Mouse (Mus musculus): Measurements from ENCODE around the gene Sdccag8. TPM values are rescaled to one million over a fixed set of nuclear protein-coding genes. Genes with fewer than 3 reads are reported as not detected.
"Not testable (repeated sequence)": the region's sequence is repeated elsewhere in the genome, so short reads cannot be mapped to it uniquely, and the experiment has no call there.

Gene Sdccag8
- polyA plus RNA-seq, 1 experiment from 2014 or later: 25.4 TPM

- H3K27ac ChIP-seq (replicated peaks): no peak overlapping the region
- H3K36me3 ChIP-seq: no peaks in the 10 kb centered on the region
- H3K9ac ChIP-seq: no peak overlapping the region
- ATAC-seq (ENCODE audit: low read depth): no peak
- H3K4me2 ChIP-seq: no peak overlapping the region
- no peaks in the 10 kb centered on the region for H3K9me3 ChIP-seq
- no peak overlapping the region for H3K4me3 ChIP-seq
- H3K4me1 ChIP-seq (replicated peaks): peaks cover 26% of the 10 kb centered on the region
- no peaks in the 10 kb centered on the region for H3K27me3 ChIP-seq
- 67% methylated on average over 13 of the region's 13 CpGs for WGBS
These were observed 119.7 kb downstream of the Sdccag8 start for GRCm38 (mm10) chr1:176934043-176934762.

- Histone ChIP-seq H3K36me3 (no peaks in the 10 kb centered on the region), H3K27ac (replicated peaks) (no peak overlapping the region), H3K4me1 (replicated peaks) (no peaks in the 10 kb centered on the region), H3K4me2 (no peak overlapping the region), H3K9me3 (no peaks in the 10 kb centered on the region), H3K4me3 (no peak overlapping the region), H3K9ac (no peak overlapping the region), H3K27me3 (no peaks in the 10 kb centered on the region)
- 72% methylated on average over 8 of the region's 8 CpGs for WGBS
- ATAC-seq (ENCODE audit: low read depth): no peak
These were observed 125.5 kb downstream of the Sdccag8 start for GRCm38 (mm10) chr1:176939901-176940341.

GRCm38 (mm10) chr1:176941286-176941990 is 127.0 kb downstream of the Sdccag8 start:
- not testable (repeated sequence) for H3K4me2 ChIP-seq; H3K4me3 ChIP-seq; H3K27ac ChIP-seq (replicated peaks); H3K4me1 ChIP-seq (replicated peaks); ATAC-seq (ENCODE audit: low read depth); H3K27me3 ChIP-seq; H3K36me3 ChIP-seq; H3K9ac ChIP-seq; H3K9me3 ChIP-seq

GRCm38 (mm10) chr1:176943126-176943525 is 128.7 kb downstream of the Sdccag8 start:
- ATAC-seq (ENCODE audit: low read depth): no peak
- no peaks in the 10 kb centered on the region for H3K27me3 ChIP-seq
- 91% methylated on average over 5 of the region's 5 CpGs for WGBS
- H3K4me1 ChIP-seq (replicated peaks): peaks cover 14% of the 10 kb centered on the region
- H3K9me3 ChIP-seq: no peaks in the 10 kb centered on the region
- no peak overlapping the region for H3K4me2 ChIP-seq
- H3K9ac ChIP-seq: no peak overlapping the region
- no peak overlapping the region for H3K4me3 ChIP-seq
- H3K36me3 ChIP-seq: no peaks in the 10 kb centered on the region
- no peak overlapping the region for H3K27ac ChIP-seq (replicated peaks)

GRCm38 (mm10) chr1:176943987-176944386 is 129.5 kb downstream of the Sdccag8 start:
- ATAC-seq (ENCODE audit: low read depth): no peak
- no peaks in the 10 kb centered on the region for H3K27me3 ChIP-seq
- H3K36me3 ChIP-seq: no peaks in the 10 kb centered on the region
- 90% methylated on average over 5 of the region's 5 CpGs for WGBS
- no peak overlapping the region for H3K4me2 ChIP-seq
- H3K27ac ChIP-seq (replicated peaks): no peak overlapping the region
- H3K4me1 ChIP-seq (replicated peaks): peaks cover 18% of the 10 kb centered on the region
- H3K9me3 ChIP-seq: no peaks in the 10 kb centered on the region
- H3K4me3 ChIP-seq: no peak overlapping the region
- no peak overlapping the region for H3K9ac ChIP-seq

GRCm38 (mm10) chr1:176944458-176945174 is 130.2 kb downstream of the Sdccag8 start:
- WGBS: 62% methylated on average over 8 of the region's 8 CpGs
- Histone ChIP-seq H3K36me3 (no peaks in the 10 kb centered on the region), H3K4me1 (replicated peaks) (peaks cover 22% of the 10 kb centered on the region), H3K27me3 (0 out of 2 replicates have a peak, but pooled peaks cover 4% of the 10 kb centered on the region), H3K4me3 (no peak overlapping the region), H3K9me3 (no peaks in the 10 kb centered on the region), H3K4me2 (no peak overlapping the region), H3K9ac (no peak overlapping the region), H3K27ac (replicated peaks) (no peak overlapping the region)
- no peak; the same call in 1 of the 2 replicates for ATAC-seq (ENCODE audit: low read depth)

GRCm38 (mm10) chr1:176945175-176945540 is 130.7 kb downstream of the Sdccag8 start:
- no peak overlapping the region for H3K4me3 ChIP-seq
- no peak overlapping the region for H3K4me2 ChIP-seq
- H3K27ac ChIP-seq (replicated peaks): no peak overlapping the region
- H3K4me1 ChIP-seq (replicated peaks): peaks cover 22% of the 10 kb centered on the region
- ATAC-seq (ENCODE audit: low read depth): no peak
- WGBS: 94% methylated on average over 12 of the region's 12 CpGs
- H3K27me3 ChIP-seq: 0 out of 2 replicates have a peak, but pooled peaks cover 4% of the 10 kb centered on the region
- H3K9me3 ChIP-seq: no peaks in the 10 kb centered on the region
- H3K36me3 ChIP-seq: no peaks in the 10 kb centered on the region
- H3K9ac ChIP-seq: no peak overlapping the region

- Histone ChIP-seq H3K4me1 (replicated peaks) (peaks cover 26% of the 10 kb centered on the region), H3K4me2 (no peak overlapping the region), H3K36me3 (no peaks in the 10 kb centered on the region), H3K9ac (no peak overlapping the region), H3K9me3 (no peaks in the 10 kb centered on the region), H3K27me3 (0 out of 2 replicates have a peak, but pooled peaks cover 4% of the 10 kb centered on the region), H3K4me3 (no peak overlapping the region), H3K27ac (replicated peaks) (peak overlapping the region; percentile 54; the same call in 1 of the 2 replicates)
- 61% methylated on average over 11 of the region's 11 CpGs for WGBS
- peak; percentile 37; the same call in 1 of the 2 replicates for ATAC-seq (ENCODE audit: low read depth)
These were observed 131.8 kb downstream of the Sdccag8 start for GRCm38 (mm10) chr1:176946031-176946795.

- no peak for ATAC-seq (ENCODE audit: low read depth)
- H3K9me3 ChIP-seq: no peaks in the 10 kb centered on the region
- H3K4me1 ChIP-seq (replicated peaks): peaks cover 32% of the 10 kb centered on the region
- no peak overlapping the region for H3K4me3 ChIP-seq
- WGBS: 51% methylated on average over 7 of the region's 7 CpGs
- H3K27me3 ChIP-seq: 0 out of 2 replicates have a peak, but pooled peaks cover 4% of the 10 kb centered on the region
- H3K27ac ChIP-seq (replicated peaks): peak overlapping the region; percentile 54; the same call in 1 of the 2 replicates
- H3K36me3 ChIP-seq: no peaks in the 10 kb centered on the region
- H3K9ac ChIP-seq: no peak overlapping the region
- H3K4me2 ChIP-seq: no peak overlapping the region
These were observed 132.3 kb downstream of the Sdccag8 start for GRCm38 (mm10) chr1:176946796-176947181.

- Histone ChIP-seq H3K9me3 (no peaks in the 10 kb centered on the region), H3K4me1 (replicated peaks) (peaks cover 37% of the 10 kb centered on the region), H3K4me2 (no peak overlapping the region), H3K36me3 (no peaks in the 10 kb centered on the region), H3K27me3 (0 out of 2 replicates have a peak, but pooled peaks cover 4% of the 10 kb centered on the region), H3K27ac (replicated peaks) (no peak overlapping the region), H3K4me3 (no peak overlapping the region), H3K9ac (no peak overlapping the region)
- ATAC-seq (ENCODE audit: low read depth): no peak
- 41% methylated on average over 6 of the region's 6 CpGs for WGBS
These were observed 134.4 kb downstream of the Sdccag8 start for GRCm38 (mm10) chr1:176948861-176949260.

GRCm38 (mm10) chr1:176949320-176949719 is 134.9 kb downstream of the Sdccag8 start:
- H3K4me2 ChIP-seq: no peak overlapping the region
- 0 out of 2 replicates have a peak, but pooled peaks cover 4% of the 10 kb centered on the region for H3K27me3 ChIP-seq
- no peaks in the 10 kb centered on the region for H3K9me3 ChIP-seq
- H3K9ac ChIP-seq: no peak overlapping the region
- no peaks in the 10 kb centered on the region for H3K36me3 ChIP-seq
- peaks cover 37% of the 10 kb centered on the region for H3K4me1 ChIP-seq (replicated peaks)
- 79% methylated on average over 6 of the region's 6 CpGs for WGBS
- no peak for ATAC-seq (ENCODE audit: low read depth)
- H3K4me3 ChIP-seq: no peak overlapping the region
- no peak overlapping the region for H3K27ac ChIP-seq (replicated peaks)

Measured in neural tube, embryonic 13.5 days (tissue).